Mouse (Mus musculus) gastrocnemius, postnatal 10 days (tissue): ENCODE data around the gene Smlr1. TPM values are rescaled to one million over a fixed set of nuclear protein-coding genes. Genes with fewer than 3 reads are reported as not detected.

ENCODE experiments used
- DNase-seq: peaks from one replicate; pipeline ENCODE4 v3.0.0; 2021; ENCODE audit warnings: mixed read lengths
- long read RNA-seq, 2 experiments: library from polyadenylated mRNA; stranded (forward); transcript quantifications; one replicate each; pipeline ENCODE4 v2.0.0; 2021
- total RNA-seq, 2 experiments: library from RNA; stranded (reverse); gene quantifications; 2 replicates each; pipeline ENCODE4 v1.2.3; 2021

Gene Smlr1
- total RNA-seq = not detected
- long read RNA-seq, experiment 1 = 0 reads
- long read RNA-seq, experiment 2 = 0 reads

GRCm38 (mm10) chr10:25535891-25536331 is at the start of gene Smlr1:
TSS of gene Smlr1 (minus strand) at chr10:25536267.
- no peak for DNase-seq

- DNase-seq = peak; percentile 48
These were observed 48.8 kb upstream of the Smlr1 start for GRCm38 (mm10) chr10:25584899-25585298.

GRCm38 (mm10) chr10:25580066-25580465 is 44.0 kb upstream of the Smlr1 start:
- no peak for DNase-seq

GRCm38 (mm10) chr10:25571319-25572240 is 35.5 kb upstream of the Smlr1 start:
- no peak for DNase-seq

- DNase-seq = no peak
These were observed 16.9 kb upstream of the Smlr1 start for GRCm38 (mm10) chr10:25552936-25553335.

GRCm38 (mm10) chr10:25541097-25541496 is 5.0 kb upstream of the Smlr1 start:
- DNase-seq = no peak

GRCm38 (mm10) chr10:25539771-25540168 is 3.7 kb upstream of the Smlr1 start:
- DNase-seq = no peak

- DNase-seq = peak; percentile 19
These were observed 3.2 kb upstream of the Smlr1 start for GRCm38 (mm10) chr10:25539146-25539770.

GRCm38 (mm10) chr10:25538738-25539137 is 2.7 kb upstream of the Smlr1 start:
- DNase-seq = no peak

- no peak for DNase-seq
These were observed 554 bp upstream of the Smlr1 start for GRCm38 (mm10) chr10:25536621-25537020.

- no peak for DNase-seq
These were observed 1.6 kb downstream of the Smlr1 start for GRCm38 (mm10) chr10:25534467-25534866.

- DNase-seq = no peak
These were observed 2.4 kb downstream of the Smlr1 start for GRCm38 (mm10) chr10:25533513-25534246.

- DNase-seq = no peak
These were observed 3.0 kb downstream of the Smlr1 start for GRCm38 (mm10) chr10:25533105-25533504.

- DNase-seq = no peak
These were observed 4.7 kb downstream of the Smlr1 start for GRCm38 (mm10) chr10:25531335-25531734.

GRCm38 (mm10) chr10:25527126-25527525 is 8.9 kb downstream of the Smlr1 start:
- DNase-seq = peak; percentile 20

- peak; percentile 17 for DNase-seq
These were observed 9.4 kb downstream of the Smlr1 start for GRCm38 (mm10) chr10:25526622-25527021.

GRCm38 (mm10) chr10:25526156-25526555 is 9.9 kb downstream of the Smlr1 start:
- DNase-seq = no peak

- no peak for DNase-seq
These were observed 12.3 kb downstream of the Smlr1 start for GRCm38 (mm10) chr10:25523727-25524126.

GRCm38 (mm10) chr10:25520428-25520827 is 15.6 kb downstream of the Smlr1 start:
- DNase-seq = no peak

GRCm38 (mm10) chr10:25519954-25520353 is 16.1 kb downstream of the Smlr1 start:
- DNase-seq = no peak

GRCm38 (mm10) chr10:25513821-25514220 is 22.2 kb downstream of the Smlr1 start:
- DNase-seq = no peak

GRCm38 (mm10) chr10:25503250-25503649 is 32.8 kb downstream of the Smlr1 start:
- no peak for DNase-seq
